Mouse (Mus musculus) liver, embryonic 11.5 days (tissue): ENCODE data around the gene Cfap61. TPM values are rescaled to one million over a fixed set of nuclear protein-coding genes. Genes with fewer than 3 reads are reported as not detected.

Experiments
- ATAC-seq: fragments of 200-750 bp; cut with Nextera tagmentation; replicated peaks from 2 replicates; pipeline ENCODE4 v1.8.0; 2017; ENCODE audit warnings: moderate number of reproducible peaks, mild to moderate bottlenecking, moderate TSS enrichment, moderate library complexity; ENCODE audit not compliant: low FRiP score
- DNase-seq: peaks from one replicate; pipeline ENCODE4 v3.0.0-alpha.2; 2017; ENCODE audit warnings: low spot score
- H3K27ac ChIP-seq: fragments of 300-500 bp; sonication (generic); 2 replicates; pipeline ENCODE4 v1.5.1; 2014; ENCODE audit warnings: mild to moderate bottlenecking, low read depth, low read length, control low read depth
- H3K27me3 ChIP-seq: fragments of 300-500 bp; sonication (generic); replicated peaks from 2 replicates; pipeline ENCODE4 v1.6.1; 2014; ENCODE audit warnings: low read length, mixed read lengths; ENCODE audit not compliant: control insufficient read depth, insufficient read depth
- H3K36me3 ChIP-seq: fragments of 300-500 bp; sonication (generic); 2 replicates; pipeline ENCODE4 v1.6.1; 2014; ENCODE audit warnings: mild to moderate bottlenecking, low read length, moderate library complexity, mixed read lengths; ENCODE audit not compliant: control insufficient read depth, insufficient read depth
- H3K4me1 ChIP-seq: fragments of 300-500 bp; sonication (generic); replicated peaks from 2 replicates; pipeline ENCODE4 v1.6.1; 2014; ENCODE audit warnings: low read length, mixed read lengths; ENCODE audit not compliant: control insufficient read depth, insufficient read depth
- H3K4me2 ChIP-seq: fragments of 300-500 bp; sonication (generic); 2 replicates; pipeline ENCODE4 v1.6.1; 2014; ENCODE audit warnings: mild to moderate bottlenecking, control low read depth, moderate library complexity
- H3K4me3 ChIP-seq: fragments of 300-500 bp; sonication (generic); 2 replicates; pipeline ENCODE4 v1.5.1; 2014; ENCODE audit warnings: low read depth, low read length, control low read depth
- H3K9ac ChIP-seq: fragments of 300-500 bp; sonication (generic); 2 replicates; pipeline ENCODE4 v1.6.1; 2014; ENCODE audit warnings: low read depth, low read length, control low read depth
- H3K9me3 ChIP-seq: fragments of 300-500 bp; sonication (generic); 2 replicates; pipeline ENCODE4 v1.6.1; 2016; ENCODE audit warnings: low read length, inconsistent platforms, mixed read lengths; ENCODE audit not compliant: control insufficient read depth
- WGBS: fragments of 180-500 bp; shearing (Covaris S2); extraction: QIAGEN DNeasy Blood & Tissue Kit; methylation state at CpG from one replicate; pipeline ENCODE4 v1.1.7; 2014; 5-methylcytosine and 5-hydroxymethylcytosine counted together
- polyA plus RNA-seq: library from polyadenylated mRNA; unstranded; fragments of >200 nt; fragmentation: Nextera tagmentation; extraction: Ambion mirVana; gene quantifications from 2 replicates; pipeline ENCODE4 v1.2.1, GENCODE M21; 2014

Cfap61 gene
- polyA plus RNA-seq, 1 experiment from 2014 or later = not detected

- Histone ChIP-seq H3K27ac (no peak overlapping the region), H3K4me3 (no peak overlapping the region), H3K36me3 (no peaks in the 10 kb centered on the region), H3K27me3 (no peaks in the 10 kb centered on the region), H3K4me1 (no peaks in the 10 kb centered on the region), H3K4me2 (no peak overlapping the region), H3K9ac (no peak overlapping the region), H3K9me3 (no peaks in the 10 kb centered on the region)
- no peak for ATAC-seq
- WGBS = 84% methylated on average over 7 of the region's 7 CpGs
- DNase-seq = no peak
Observed at GRCm38 (mm10) chr2:146121551-146121950, 187.0 kb downstream of the Cfap61 start.

DNA sequence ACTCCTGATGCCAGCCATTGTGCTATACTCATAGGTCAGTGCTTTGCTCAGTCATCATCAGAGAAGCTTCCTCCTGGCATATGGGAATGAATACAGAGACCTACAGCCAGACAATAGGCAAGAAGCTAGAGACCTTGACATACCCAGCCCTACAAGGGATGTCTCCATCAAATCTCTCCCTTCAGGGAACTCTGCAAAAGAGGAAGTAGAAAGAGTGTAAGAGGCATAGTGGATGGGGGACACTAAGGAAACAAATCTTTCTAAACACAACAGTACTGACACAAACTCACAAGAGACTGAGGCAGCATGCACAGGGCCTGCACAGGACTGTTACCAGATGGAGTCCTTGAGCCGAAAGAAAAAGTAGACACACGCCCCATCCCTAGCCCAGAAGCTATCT is 190.5 kb downstream of the Cfap61 start:
- H3K36me3 ChIP-seq = no peaks in the 10 kb centered on the region
- ATAC-seq = no peak
- 81% methylated on average over 2 of the region's 2 CpGs for WGBS
- DNase-seq = no peak
- H3K9ac ChIP-seq = no peak overlapping the region
- H3K9me3 ChIP-seq = no peaks in the 10 kb centered on the region
- H3K4me2 ChIP-seq = no peak overlapping the region
- H3K4me3 ChIP-seq = no peak overlapping the region
- H3K27me3 ChIP-seq = no peaks in the 10 kb centered on the region
- H3K4me1 ChIP-seq = no peaks in the 10 kb centered on the region
- H3K27ac ChIP-seq = no peak overlapping the region

DNA sequence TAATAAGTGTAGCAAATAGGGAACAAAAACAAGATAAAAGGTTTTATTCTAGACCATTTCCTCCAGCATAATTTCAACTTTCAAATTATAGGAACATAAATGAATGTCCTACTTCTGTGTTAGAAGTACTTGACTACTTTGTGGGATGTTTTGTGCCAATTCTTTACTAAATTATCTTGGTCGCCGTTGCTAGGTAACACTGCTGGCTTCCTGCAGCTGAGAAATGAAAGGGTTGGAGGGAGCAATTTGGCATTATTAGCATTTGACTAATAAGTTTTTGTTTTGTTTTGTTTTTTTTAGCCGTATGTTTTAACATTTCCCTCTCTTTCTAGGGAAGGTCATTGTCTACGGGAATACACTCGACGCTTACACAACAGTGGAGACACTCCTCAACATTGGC is 194.0 kb downstream of the Cfap61 start:
- whole genome bisulfite sequencing = 86% methylated on average over 6 of the region's 6 CpGs

DNA sequence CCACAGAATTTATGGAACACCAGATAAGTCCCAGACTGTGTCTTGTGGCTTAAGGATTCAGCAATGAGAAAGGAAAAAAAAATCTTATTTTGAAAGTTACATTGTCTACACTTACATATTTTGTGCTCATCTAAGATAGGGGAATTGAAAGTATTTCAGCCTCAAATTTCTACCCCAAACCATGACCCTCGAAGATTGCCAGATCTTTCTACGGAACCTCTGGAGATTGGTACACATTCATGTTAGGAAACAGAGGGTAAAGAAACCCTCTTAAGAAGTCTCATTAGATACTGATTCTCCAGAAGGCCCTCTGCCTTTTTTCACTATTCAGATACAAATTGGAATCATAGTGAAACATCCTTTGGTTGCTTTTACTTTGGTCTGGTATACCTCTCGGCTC is 195.9 kb downstream of the Cfap61 start:
- Histone ChIP-seq H3K9me3 (no peaks in the 10 kb centered on the region), H3K27me3 (no peaks in the 10 kb centered on the region), H3K27ac (no peak overlapping the region), H3K4me3 (no peak overlapping the region), H3K4me2 (no peak overlapping the region), H3K36me3 (no peaks in the 10 kb centered on the region), H3K9ac (no peak overlapping the region), H3K4me1 (no peaks in the 10 kb centered on the region)
- 83% methylated on average over 3 of the region's 3 CpGs for WGBS
- ATAC-seq (no peak), DNase-seq (no peak)

More for the DNA sequence above, 194.0 kb downstream of the Cfap61 start:
- no peak for DNase-seq
- no peaks in the 10 kb centered on the region for H3K36me3 ChIP-seq
- no peaks in the 10 kb centered on the region for H3K9me3 ChIP-seq
- ATAC-seq = no peak
- no peaks in the 10 kb centered on the region for H3K27me3 ChIP-seq
- no peak overlapping the region for H3K27ac ChIP-seq
- no peaks in the 10 kb centered on the region for H3K4me1 ChIP-seq
- H3K4me3 ChIP-seq = no peak overlapping the region
- no peak overlapping the region for H3K4me2 ChIP-seq
- H3K9ac ChIP-seq = no peak overlapping the region

- Histone ChIP-seq H3K27me3 (no peaks in the 10 kb centered on the region), H3K27ac (no peak overlapping the region), H3K9me3 (no peaks in the 10 kb centered on the region), H3K9ac (no peak overlapping the region), H3K36me3 (no peaks in the 10 kb centered on the region), H3K4me2 (no peak overlapping the region), H3K4me1 (no peaks in the 10 kb centered on the region), H3K4me3 (no peak overlapping the region)
- ATAC-seq (no peak), DNase-seq (no peak)
- 73% methylated on average over 6 of the region's 6 CpGs for WGBS
Observed at GRCm38 (mm10) chr2:146134275-146134674, 199.7 kb downstream of the Cfap61 start.

DNA sequence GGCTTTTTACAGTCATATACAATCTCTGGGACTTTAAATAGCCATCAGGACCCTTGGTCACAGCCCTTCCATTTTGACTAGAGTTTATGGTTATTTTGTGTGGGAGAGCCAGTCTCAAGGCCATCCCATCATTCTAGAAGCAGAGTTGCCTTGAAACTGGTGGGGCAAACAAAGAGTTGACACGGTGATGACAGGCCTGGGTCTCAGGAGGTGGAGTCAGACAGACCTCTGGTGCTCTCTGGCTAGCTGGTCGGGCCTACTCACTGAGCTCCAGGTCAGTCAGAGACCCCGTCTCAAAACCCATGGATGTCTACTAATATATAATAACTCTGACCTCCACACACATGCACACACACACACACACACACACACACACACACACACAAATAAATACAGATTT is 206.1 kb downstream of the Cfap61 start:
- Histone ChIP-seq H3K36me3 (no peaks in the 10 kb centered on the region), H3K9ac (no peak overlapping the region), H3K4me3 (no peak overlapping the region), H3K4me2 (no peak overlapping the region), H3K27me3 (no peaks in the 10 kb centered on the region), H3K4me1 (no peaks in the 10 kb centered on the region), H3K27ac (no peak overlapping the region), H3K9me3 (no peaks in the 10 kb centered on the region)
- 87% methylated on average over 3 of the region's 3 CpGs for WGBS
- DNase-seq = no peak
- no peak for ATAC-seq

- no peaks in the 10 kb centered on the region for H3K4me1 ChIP-seq
- no peak overlapping the region for H3K4me2 ChIP-seq
- no peak overlapping the region for H3K4me3 ChIP-seq
- 78% methylated on average over 4 of the region's 4 CpGs for WGBS
- DNase-seq = no peak
- H3K9ac ChIP-seq = no peak overlapping the region
- no peak overlapping the region for H3K27ac ChIP-seq
- H3K9me3 ChIP-seq = no peaks in the 10 kb centered on the region
- H3K36me3 ChIP-seq = no peaks in the 10 kb centered on the region
- H3K27me3 ChIP-seq = no peaks in the 10 kb centered on the region
- ATAC-seq = no peak
Observed at GRCm38 (mm10) chr2:146147306-146147705, 212.7 kb downstream of the Cfap61 start.

GRCm38 (mm10) chr2:146147801-146148200 is 213.2 kb downstream of the Cfap61 start:
- H3K9ac ChIP-seq = no peak overlapping the region
- no peaks in the 10 kb centered on the region for H3K36me3 ChIP-seq
- no peak for DNase-seq
- WGBS = 83% methylated on average over 5 of the region's 5 CpGs
- no peaks in the 10 kb centered on the region for H3K27me3 ChIP-seq
- H3K27ac ChIP-seq = no peak overlapping the region
- H3K4me2 ChIP-seq = no peak overlapping the region
- no peaks in the 10 kb centered on the region for H3K4me1 ChIP-seq
- no peak overlapping the region for H3K4me3 ChIP-seq
- H3K9me3 ChIP-seq = no peaks in the 10 kb centered on the region
- ATAC-seq = no peak

GRCm38 (mm10) chr2:146149206-146149974 is 214.8 kb downstream of the Cfap61 start:
- H3K9ac ChIP-seq = no peak overlapping the region
- no peak for DNase-seq
- H3K27me3 ChIP-seq = no peaks in the 10 kb centered on the region
- 85% methylated on average over 15 of the region's 15 CpGs for WGBS
- H3K4me2 ChIP-seq = no peak overlapping the region
- H3K9me3 ChIP-seq = no peaks in the 10 kb centered on the region
- no peaks in the 10 kb centered on the region for H3K4me1 ChIP-seq
- H3K4me3 ChIP-seq = no peak overlapping the region
- H3K27ac ChIP-seq = no peak overlapping the region
- no peaks in the 10 kb centered on the region for H3K36me3 ChIP-seq
- no peak for ATAC-seq
